Mouse (Mus musculus) urinary bladder, postnatal 36 days (tissue): ENCODE measurements around the gene Tmem117.

Experiments used
- DNase-seq, 2 experiments: peaks; one replicate each; pipeline ENCODE4 v3.0.0; 2022; ENCODE audit warnings: low spot score in 2 of 2, mixed read lengths in 1 of 2

Gene Tmem117

GRCm38 (mm10) chr15:94648430-94648829 is 19.4 kb downstream of the Tmem117 start:
- DNase-seq, result no peak

GRCm38 (mm10) chr15:94649071-94649765 is 20.2 kb downstream of the Tmem117 start:
- DNase-seq, result no peak

- no peak for DNase-seq
These were observed 20.7 kb downstream of the Tmem117 start for GRCm38 (mm10) chr15:94649766-94650120.

- DNase-seq, result no peak
These were observed 22.3 kb downstream of the Tmem117 start for GRCm38 (mm10) chr15:94651350-94651749.

GRCm38 (mm10) chr15:94651969-94652842 is 23.2 kb downstream of the Tmem117 start:
- DNase-seq, result no peak

- no peak for DNase-seq
These were observed 23.8 kb downstream of the Tmem117 start for GRCm38 (mm10) chr15:94652843-94653206.

- no peak for DNase-seq
These were observed 26.8 kb downstream of the Tmem117 start for GRCm38 (mm10) chr15:94655811-94656323.

GRCm38 (mm10) chr15:94657882-94658281 is 28.9 kb downstream of the Tmem117 start:
- no peak for DNase-seq

GRCm38 (mm10) chr15:94658392-94659111 is 29.5 kb downstream of the Tmem117 start:
- no peak for DNase-seq

GRCm38 (mm10) chr15:94659112-94659437 is 30.0 kb downstream of the Tmem117 start:
- DNase-seq, result no peak

GRCm38 (mm10) chr15:94660913-94661312 is 31.9 kb downstream of the Tmem117 start:
- no peak for DNase-seq

GRCm38 (mm10) chr15:94661398-94661797 is 32.4 kb downstream of the Tmem117 start:
- DNase-seq, result no peak

- no peak for DNase-seq
These were observed 35.6 kb downstream of the Tmem117 start for GRCm38 (mm10) chr15:94664612-94665011.

GRCm38 (mm10) chr15:94681135-94681534 is 52.1 kb downstream of the Tmem117 start:
- no peak for DNase-seq

GRCm38 (mm10) chr15:94684269-94684668 is 55.2 kb downstream of the Tmem117 start:
- no peak for DNase-seq

GRCm38 (mm10) chr15:94687176-94687575 is 58.1 kb downstream of the Tmem117 start:
- DNase-seq, result no peak

- DNase-seq, result no peak
These were observed 58.6 kb downstream of the Tmem117 start for GRCm38 (mm10) chr15:94687629-94688028.

GRCm38 (mm10) chr15:94689195-94689883 is 60.3 kb downstream of the Tmem117 start:
- no peak for DNase-seq

- no peak for DNase-seq
These were observed 60.8 kb downstream of the Tmem117 start for GRCm38 (mm10) chr15:94689884-94690231.

- peak; percentile 27 to 42 for DNase-seq
These were observed 93.7 kb downstream of the Tmem117 start for GRCm38 (mm10) chr15:94722759-94723158.

- no peak for DNase-seq
These were observed 103.1 kb downstream of the Tmem117 start for GRCm38 (mm10) chr15:94732104-94732503.

- no peak for DNase-seq
These were observed 140.2 kb downstream of the Tmem117 start for GRCm38 (mm10) chr15:94769227-94769626.
